Mouse (Mus musculus) left cerebral cortex, postnatal 36 days (tissue): ENCODE results near the gene Abcb8. TPM values are rescaled to one million over a fixed set of nuclear protein-coding genes. Genes with fewer than 3 reads are reported as not detected.
A peak's percentile ranks its signal among the peaks of the same experiment; 100 is the strongest.

ENCODE experiments used
- DNase-seq, 2 experiments: peaks; one replicate each; pipeline ENCODE4 v3.0.0; 2021 to 2022; ENCODE audit warnings: low spot score in 2 of 2, mixed read lengths in 1 of 2
- intact Hi-C: fragments of 180-260 bp; cut with DNase I; formaldehyde crosslinking; loops from one replicate; pipeline ENCODE4 v1.15.1; 2025
- total RNA-seq, 2 experiments: library from RNA; stranded (reverse); gene quantifications; 2 replicates each; pipeline ENCODE4 v1.2.3; 2021

Gene Abcb8
- total RNA-seq, 2 experiments from 2014 or later = 52.1 to 57.4 TPM

- intact Hi-C loops = loop anchor here (1.0 kb wide), 1 partner anchor 24 kb away; the partner anchor contains the start of genes Cdk5 and Slc4a2
- peak; percentile 87 to 90 for DNase-seq
Measured at GRCm38 (mm10) chr5:24447624-24448298, 54.3 kb downstream of the Abcb8 start, which contains the start of gene Tmub1. TSS of gene Tmub1 (minus strand) at chr5:24447854.

- intact Hi-C loops = loop anchor here (1.0 kb wide), 1 partner anchor 26 kb away; no protein-coding TSS in a partner anchor
- DNase-seq = peak; percentile 84 to 91
Measured at GRCm38 (mm10) chr5:24451264-24452029, 58.0 kb downstream of the Abcb8 start.

- intact Hi-C loops = no loop called here
- peak; percentile 45 to 54 for DNase-seq
Measured at GRCm38 (mm10) chr5:24452030-24452690, 58.7 kb downstream of the Abcb8 start, which contains the start of gene Agap3. TSS of gene Agap3 (plus strand) at chr5:24452177.

GRCm38 (mm10) chr5:24452691-24453233 is 59.3 kb downstream of the Abcb8 start:
- no peak for DNase-seq
- intact Hi-C loops = no loop called here

GRCm38 (mm10) chr5:24453283-24453984 is 60.0 kb downstream of the Abcb8 start:
- DNase-seq = no peak
- intact Hi-C loops = no loop called here

- no peak for DNase-seq
- intact Hi-C loops = no loop called here
Measured at GRCm38 (mm10) chr5:24453985-24454303, 60.5 kb downstream of the Abcb8 start.

- DNase-seq = no peak
- intact Hi-C loops = no loop called here
Measured at GRCm38 (mm10) chr5:24455076-24455475, 61.6 kb downstream of the Abcb8 start.

- DNase-seq = no peak
- intact Hi-C loops = no loop called here
Measured at GRCm38 (mm10) chr5:24455613-24456012, 62.1 kb downstream of the Abcb8 start.

Other genes starting within 250 kb of the Abcb8 start
- 10 to 100 TPM; 10.2 to 14.9 TPM for gene Nupl2, start 228.7 kb upstream of the Abcb8 start, total RNA-seq
- gene Kcnh2, start 42.1 kb upstream of the Abcb8 start, total RNA-seq = 10 to 100 TPM; 32.2 to 32.6 TPM
- 10 to 100 TPM in 1 of 2 experiments, 1 to 10 TPM in 1; 6.9 to 10.8 TPM for gene Nos3, start 28.9 kb upstream of the Abcb8 start, total RNA-seq
- 1 to 10 TPM; 2.4 to 4.4 TPM for gene Atg9b, start 1.5 kb upstream of the Abcb8 start, total RNA-seq
- gene Asic3, start 19.7 kb downstream of the Abcb8 start, total RNA-seq = not detected
- gene Cdk5, start 29.9 kb downstream of the Abcb8 start, total RNA-seq = 100 to 1,000 TPM; 127 to 133 TPM
- gene Slc4a2, start 30.2 kb downstream of the Abcb8 start, total RNA-seq = 10 to 100 TPM; 36.5 to 38.6 TPM
- 100 to 1,000 TPM; 131 to 133 TPM for gene Fastk, start 51.6 kb downstream of the Abcb8 start, total RNA-seq
- 10 to 100 TPM; 24.8 to 32.5 TPM for gene Tmub1, start 54.2 kb downstream of the Abcb8 start, total RNA-seq
- gene Agap3, start 58.5 kb downstream of the Abcb8 start, total RNA-seq = 100 to 1,000 TPM; 507 to 566 TPM
- gene Gbx1, start 133.5 kb downstream of the Abcb8 start, total RNA-seq = under 1 TPM in 1 of 2 experiments, not detected in 1; 0.61 TPM
- under 1 TPM in 1 of 2 experiments, not detected in 1; 0.27 TPM for gene Asb10, start 147.3 kb downstream of the Abcb8 start, total RNA-seq
- gene 4931409K22Rik, start 163.1 kb downstream of the Abcb8 start, total RNA-seq = under 1 TPM in 1 of 2 experiments, not detected in 1; 0.23 TPM
- 10 to 100 TPM; 85.2 to 90.3 TPM for gene Abcf2, start 183.8 kb downstream of the Abcb8 start, total RNA-seq
- 10 to 100 TPM; 69.2 to 76.9 TPM for gene Chpf2, start 193.1 kb downstream of the Abcb8 start, total RNA-seq
- gene Smarcd3, start 230.7 kb downstream of the Abcb8 start, total RNA-seq = 100 to 1,000 TPM in 1 of 2 experiments, 10 to 100 TPM in 1; 95.3 to 108 TPM